Mouse (Mus musculus): ENCODE results near the gene Agtrap. TPM values are rescaled to one million over a fixed set of nuclear protein-coding genes. Genes with fewer than 3 reads are reported as not detected.

Agtrap gene
- polyA plus RNA-seq (2012; ENCODE audit: insufficient read depth, low replicate concordance) = 16.5 and 50.7 TPM in 2 replicates

GRCm38 (mm10) chr4:148087907-148088527, at the start of gene Agtrap:
Gene Agtrap, minus strand, starts transcription at chr4:148088031.
- H3K4me1 ChIP-seq = peaks cover 69% of the 10 kb centered on the region
- peak within 1 kb of the TSS; percentile 96 for H3K4me3 ChIP-seq (replicated peaks)
- H3K36me3 ChIP-seq (replicated peaks; ENCODE audit: low read length) = peaks cover 20% of the 10 kb centered on the region
- TF ChIP-seq GATA1 (IDR thresholded peaks at IDR 0.05; ENCODE audit: borderline replicate concordance, low read length) (no peak), FLI1 (IDR thresholded peaks at IDR 0.05; ENCODE audit: low read length) (no peak)
- no peaks in the 10 kb centered on the region for H3K27me3 ChIP-seq (replicated peaks)
- no peaks in the 10 kb centered on the region for H3K9me3 ChIP-seq

GRCm38 (mm10) chr4:148137503-148137902, 49.7 kb upstream of the Agtrap start:
- Histone ChIP-seq H3K9me3 (0 out of 2 replicates have a peak, but pooled peaks cover 3% of the 10 kb centered on the region), H3K27me3 (replicated peaks) (peaks cover 35% of the 10 kb centered on the region), H3K4me3 (replicated peaks) (no peak overlapping the region), H3K36me3 (replicated peaks; ENCODE audit: low read length) (peaks cover under 1% of the 10 kb centered on the region), H3K4me1 (peaks cover 31% of the 10 kb centered on the region)
- no peak for TF ChIP-seq FLI1 (IDR thresholded peaks at IDR 0.05; ENCODE audit: low read length)
- TF ChIP-seq GATA1 (IDR thresholded peaks at IDR 0.05; ENCODE audit: borderline replicate concordance, low read length) = no peak

- H3K4me1 ChIP-seq = peaks cover 44% of the 10 kb centered on the region
- 0 out of 2 replicates have a peak, but pooled peaks cover 3% of the 10 kb centered on the region for H3K9me3 ChIP-seq
- no peaks in the 10 kb centered on the region for H3K36me3 ChIP-seq (replicated peaks; ENCODE audit: low read length)
- TF ChIP-seq GATA1 (IDR thresholded peaks at IDR 0.05; ENCODE audit: borderline replicate concordance, low read length) (no peak), FLI1 (IDR thresholded peaks at IDR 0.05; ENCODE audit: low read length) (no peak)
- no peak overlapping the region for H3K4me3 ChIP-seq (replicated peaks)
- peaks cover 60% of the 10 kb centered on the region for H3K27me3 ChIP-seq (replicated peaks)
These were observed 47.2 kb upstream of the Agtrap start for GRCm38 (mm10) chr4:148134988-148135387.

- Histone ChIP-seq H3K36me3 (replicated peaks; ENCODE audit: low read length) (peaks cover 5% of the 10 kb centered on the region), H3K4me1 (peaks cover 54% of the 10 kb centered on the region), H3K4me3 (replicated peaks) (peak overlapping the region; percentile 92), H3K9me3 (peaks cover 9% of the 10 kb centered on the region), H3K27me3 (replicated peaks) (peaks cover 72% of the 10 kb centered on the region)
- TF ChIP-seq FLI1 (IDR thresholded peaks at IDR 0.05; ENCODE audit: low read length) = no peak
- no peak for TF ChIP-seq GATA1 (IDR thresholded peaks at IDR 0.05; ENCODE audit: borderline replicate concordance, low read length)
These were observed 43.8 kb upstream of the Agtrap start for GRCm38 (mm10) chr4:148131497-148132081.

- Histone ChIP-seq H3K36me3 (replicated peaks; ENCODE audit: low read length) (peaks cover 5% of the 10 kb centered on the region), H3K27me3 (replicated peaks) (peaks cover 79% of the 10 kb centered on the region), H3K9me3 (peaks cover 9% of the 10 kb centered on the region), H3K4me3 (replicated peaks) (peak within 1 kb of the TSS; percentile 92), H3K4me1 (peaks cover 54% of the 10 kb centered on the region)
- TF ChIP-seq FLI1 (IDR thresholded peaks at IDR 0.05; ENCODE audit: low read length) = no peak
- no peak for TF ChIP-seq GATA1 (IDR thresholded peaks at IDR 0.05; ENCODE audit: borderline replicate concordance, low read length)
These were observed 43.0 kb upstream of the Agtrap start, which contains the start of gene Draxin for GRCm38 (mm10) chr4:148130561-148131413. Gene Draxin, minus strand, starts transcription at chr4:148130698.

GRCm38 (mm10) chr4:148130133-148130532, 42.3 kb upstream of the Agtrap start, which contains the start of gene Mad2l2:
Gene Mad2l2, plus strand, starts transcription at chr4:148130384.
- Histone ChIP-seq H3K9me3 (peaks cover 9% of the 10 kb centered on the region), H3K27me3 (replicated peaks) (peaks cover 83% of the 10 kb centered on the region), H3K4me3 (replicated peaks) (peak within 1 kb of the TSS; percentile 92), H3K4me1 (peaks cover 54% of the 10 kb centered on the region), H3K36me3 (replicated peaks; ENCODE audit: low read length) (peaks cover 5% of the 10 kb centered on the region)
- TF ChIP-seq FLI1 (IDR thresholded peaks at IDR 0.05; ENCODE audit: low read length) = no peak
- TF ChIP-seq GATA1 (IDR thresholded peaks at IDR 0.05; ENCODE audit: borderline replicate concordance, low read length) = no peak

- TF ChIP-seq FLI1 (IDR thresholded peaks at IDR 0.05; ENCODE audit: low read length) = no peak
- no peak for TF ChIP-seq GATA1 (IDR thresholded peaks at IDR 0.05; ENCODE audit: borderline replicate concordance, low read length)
- Histone ChIP-seq H3K4me3 (replicated peaks) (peak overlapping the region; percentile 92), H3K27me3 (replicated peaks) (peaks cover 82% of the 10 kb centered on the region), H3K9me3 (peaks cover 7% of the 10 kb centered on the region), H3K4me1 (peaks cover 62% of the 10 kb centered on the region), H3K36me3 (replicated peaks; ENCODE audit: low read length) (peaks cover 5% of the 10 kb centered on the region)
These were observed 40.8 kb upstream of the Agtrap start for GRCm38 (mm10) chr4:148128672-148129071.

- peaks cover 5% of the 10 kb centered on the region for H3K36me3 ChIP-seq (replicated peaks; ENCODE audit: low read length)
- peak overlapping the region; percentile 92 for H3K4me3 ChIP-seq (replicated peaks)
- TF ChIP-seq GATA1 (IDR thresholded peaks at IDR 0.05; ENCODE audit: borderline replicate concordance, low read length) (no peak), FLI1 (IDR thresholded peaks at IDR 0.05; ENCODE audit: low read length) (no peak)
- H3K9me3 ChIP-seq = peaks cover 6% of the 10 kb centered on the region
- H3K27me3 ChIP-seq (replicated peaks) = peaks cover 84% of the 10 kb centered on the region
- peaks cover 67% of the 10 kb centered on the region for H3K4me1 ChIP-seq
These were observed 40.4 kb upstream of the Agtrap start for GRCm38 (mm10) chr4:148128241-148128640.

GRCm38 (mm10) chr4:148122694-148123066, 34.8 kb upstream of the Agtrap start:
- TF ChIP-seq FLI1 (IDR thresholded peaks at IDR 0.05; ENCODE audit: low read length) (no peak), GATA1 (IDR thresholded peaks at IDR 0.05; ENCODE audit: borderline replicate concordance, low read length) (no peak)
- H3K4me3 ChIP-seq (replicated peaks) = no peak overlapping the region
- peaks cover 6% of the 10 kb centered on the region for H3K9me3 ChIP-seq
- H3K27me3 ChIP-seq (replicated peaks) = peaks cover 51% of the 10 kb centered on the region
- peaks cover 15% of the 10 kb centered on the region for H3K36me3 ChIP-seq (replicated peaks; ENCODE audit: low read length)
- H3K4me1 ChIP-seq = peaks cover 63% of the 10 kb centered on the region
